Mouse (Mus musculus): ENCODE measurements around the gene Gm12248. TPM values are rescaled to one million over a fixed set of nuclear protein-coding genes. Genes with fewer than 3 reads are reported as not detected.
"Not testable (repeated sequence)": the region's sequence is repeated elsewhere in the genome, so short reads cannot be mapped to it uniquely, and the experiment has no call there.

The Gm12248 gene
- total RNA-seq, 1 experiment from 2014 or later, result not detected

GRCm38 (mm10) chr11:58104351-58104791, 11.4 kb upstream of the Gm12248 start:
- ATAC-seq (replicated peaks in 1 of 2; ENCODE audit: insufficient read depth in 1 of 2, low FRiP score in 2 of 2, low TSS enrichment in 1 of 2, low read depth in 1 of 2, poor library complexity in 2 of 2, severe bottlenecking in 2 of 2), result peak; percentile 28 to 34

- peak; percentile 87 to 90 for ATAC-seq (replicated peaks in 1 of 2; ENCODE audit: insufficient read depth in 1 of 2, low FRiP score in 2 of 2, low TSS enrichment in 1 of 2, low read depth in 1 of 2, poor library complexity in 2 of 2, severe bottlenecking in 2 of 2)
Observed at GRCm38 (mm10) chr11:58103697-58104306, 10.9 kb upstream of the Gm12248 start, which contains the start of gene Cnot8. Cnot8 (plus strand) TSS chr11:58104153.

GRCm38 (mm10) chr11:58103344-58103653, 10.4 kb upstream of the Gm12248 start:
- no peak; a peak in 1 of 4 replicates for ATAC-seq (replicated peaks in 1 of 2; ENCODE audit: insufficient read depth in 1 of 2, low FRiP score in 2 of 2, low TSS enrichment in 1 of 2, low read depth in 1 of 2, poor library complexity in 2 of 2, severe bottlenecking in 2 of 2)

- ATAC-seq (replicated peaks in 1 of 2; ENCODE audit: insufficient read depth in 1 of 2, low FRiP score in 2 of 2, low TSS enrichment in 1 of 2, low read depth in 1 of 2, poor library complexity in 2 of 2, severe bottlenecking in 2 of 2), result peak in 1 of 2 experiments; percentile 24; a peak in 3 of 4 replicates
Observed at GRCm38 (mm10) chr11:58102581-58103343, 9.8 kb upstream of the Gm12248 start.

- ATAC-seq (replicated peaks in 1 of 2; ENCODE audit: insufficient read depth in 1 of 2, low FRiP score in 2 of 2, low TSS enrichment in 1 of 2, low read depth in 1 of 2, poor library complexity in 2 of 2, severe bottlenecking in 2 of 2), result no peak
Observed at GRCm38 (mm10) chr11:58102146-58102545, 9.2 kb upstream of the Gm12248 start.

- ATAC-seq (replicated peaks in 1 of 2; ENCODE audit: insufficient read depth in 1 of 2, low FRiP score in 2 of 2, low TSS enrichment in 1 of 2, low read depth in 1 of 2, poor library complexity in 2 of 2, severe bottlenecking in 2 of 2), result no peak
Observed at GRCm38 (mm10) chr11:58101194-58101720, 8.3 kb upstream of the Gm12248 start.

GRCm38 (mm10) chr11:58100006-58100405, 7.1 kb upstream of the Gm12248 start:
- no peak for ATAC-seq (replicated peaks in 1 of 2; ENCODE audit: insufficient read depth in 1 of 2, low FRiP score in 2 of 2, low TSS enrichment in 1 of 2, low read depth in 1 of 2, poor library complexity in 2 of 2, severe bottlenecking in 2 of 2)

- not testable (repeated sequence) for ATAC-seq (replicated peaks in 1 of 2; ENCODE audit: insufficient read depth in 1 of 2, low FRiP score in 2 of 2, low TSS enrichment in 1 of 2, low read depth in 1 of 2, poor library complexity in 2 of 2, severe bottlenecking in 2 of 2)
Observed at GRCm38 (mm10) chr11:58098366-58098720, 5.4 kb upstream of the Gm12248 start.

- peak in 1 of 2 experiments; percentile 11; a peak in 1 of 4 replicates for ATAC-seq (replicated peaks in 1 of 2; ENCODE audit: insufficient read depth in 1 of 2, low FRiP score in 2 of 2, low TSS enrichment in 1 of 2, low read depth in 1 of 2, poor library complexity in 2 of 2, severe bottlenecking in 2 of 2)
Observed at GRCm38 (mm10) chr11:58097621-58098365, 4.9 kb upstream of the Gm12248 start.

- no peak for ATAC-seq (replicated peaks in 1 of 2; ENCODE audit: insufficient read depth in 1 of 2, low FRiP score in 2 of 2, low TSS enrichment in 1 of 2, low read depth in 1 of 2, poor library complexity in 2 of 2, severe bottlenecking in 2 of 2)
Observed at GRCm38 (mm10) chr11:58096821-58097620, 4.1 kb upstream of the Gm12248 start.

GRCm38 (mm10) chr11:58096160-58096559, 3.2 kb upstream of the Gm12248 start:
- ATAC-seq (replicated peaks in 1 of 2; ENCODE audit: insufficient read depth in 1 of 2, low FRiP score in 2 of 2, low TSS enrichment in 1 of 2, low read depth in 1 of 2, poor library complexity in 2 of 2, severe bottlenecking in 2 of 2), result peak in 1 of 2 experiments; percentile 12; a peak in 1 of 4 replicates

- ATAC-seq (replicated peaks in 1 of 2; ENCODE audit: insufficient read depth in 1 of 2, low FRiP score in 2 of 2, low TSS enrichment in 1 of 2, low read depth in 1 of 2, poor library complexity in 2 of 2, severe bottlenecking in 2 of 2), result no peak
Observed at GRCm38 (mm10) chr11:58095561-58095960, 2.6 kb upstream of the Gm12248 start.

GRCm38 (mm10) chr11:58094766-58095165, 1.8 kb upstream of the Gm12248 start:
- ATAC-seq (replicated peaks in 1 of 2; ENCODE audit: insufficient read depth in 1 of 2, low FRiP score in 2 of 2, low TSS enrichment in 1 of 2, low read depth in 1 of 2, poor library complexity in 2 of 2, severe bottlenecking in 2 of 2), result no peak

- peak; percentile 48 to 70; a peak in 3 of 4 replicates for ATAC-seq (replicated peaks in 1 of 2; ENCODE audit: insufficient read depth in 1 of 2, low FRiP score in 2 of 2, low TSS enrichment in 1 of 2, low read depth in 1 of 2, poor library complexity in 2 of 2, severe bottlenecking in 2 of 2)
Observed at GRCm38 (mm10) chr11:58092541-58092940, 393 bp downstream of the Gm12248 start.

GRCm38 (mm10) chr11:58081716-58082115, 11.2 kb downstream of the Gm12248 start:
- no peak for ATAC-seq (replicated peaks in 1 of 2; ENCODE audit: insufficient read depth in 1 of 2, low FRiP score in 2 of 2, low TSS enrichment in 1 of 2, low read depth in 1 of 2, poor library complexity in 2 of 2, severe bottlenecking in 2 of 2)

- ATAC-seq (replicated peaks in 1 of 2; ENCODE audit: insufficient read depth in 1 of 2, low FRiP score in 2 of 2, low TSS enrichment in 1 of 2, low read depth in 1 of 2, poor library complexity in 2 of 2, severe bottlenecking in 2 of 2), result no peak
Observed at GRCm38 (mm10) chr11:58077270-58077669, 15.7 kb downstream of the Gm12248 start.

GRCm38 (mm10) chr11:58072978-58073377, 20.0 kb downstream of the Gm12248 start:
- no peak for ATAC-seq (replicated peaks in 1 of 2; ENCODE audit: insufficient read depth in 1 of 2, low FRiP score in 2 of 2, low TSS enrichment in 1 of 2, low read depth in 1 of 2, poor library complexity in 2 of 2, severe bottlenecking in 2 of 2)
